Mouse (Mus musculus): ENCODE results near the gene Skiv2l. TPM values are rescaled to one million over a fixed set of nuclear protein-coding genes. Genes with fewer than 3 reads are reported as not detected.
"Not testable (repeated sequence)": the region's sequence is repeated elsewhere in the genome, so short reads cannot be mapped to it uniquely, and the experiment has no call there.

Skiv2l gene
- polyA plus RNA-seq, 1 experiment, result 38.4 TPM

GRCm38 (mm10) chr17:34811275-34811674 is 38.7 kb downstream of the Skiv2l start:
- Histone ChIP-seq H3K79me2 (ENCODE audit: control insufficient read depth, insufficient read depth) (no peaks in the 10 kb centered on the region), H3K36me3 (ENCODE audit: control insufficient read depth, insufficient read depth) (no peaks in the 10 kb centered on the region), H3K27me3 (ENCODE audit: control insufficient read depth, insufficient read depth, insufficient read length) (no peaks in the 10 kb centered on the region), H3ac (ENCODE audit: control insufficient read depth, insufficient read length) (no peak overlapping the region), H3K4me3 (no peak overlapping the region), H3K4me2 (ENCODE audit: low read depth) (no peak overlapping the region)
- no peak for TF ChIP-seq REST (IDR thresholded peaks at IDR 0.05; ENCODE audit: insufficient read depth, insufficient read length)
- TF ChIP-seq POLR2A (IDR thresholded peaks at IDR 0.05; ENCODE audit: insufficient read length, low read depth), result no peak
- no peak for TF ChIP-seq SRF (IDR thresholded peaks at IDR 0.05; ENCODE audit: control insufficient read depth, insufficient read length, low read depth)
- no peak for TF ChIP-seq TCF12 (IDR thresholded peaks at IDR 0.05; ENCODE audit: insufficient read depth, poor library complexity, severe bottlenecking)
- TF ChIP-seq MAX (IDR thresholded peaks at IDR 0.05; ENCODE audit: low read depth), result no peak

- H3K36me3 ChIP-seq (ENCODE audit: control insufficient read depth, insufficient read depth); H3ac ChIP-seq (ENCODE audit: control insufficient read depth, insufficient read length); H3K27me3 ChIP-seq (ENCODE audit: control insufficient read depth, insufficient read depth, insufficient read length); H3K79me2 ChIP-seq (ENCODE audit: control insufficient read depth, insufficient read depth); H3K4me3 ChIP-seq; H3K4me2 ChIP-seq (ENCODE audit: low read depth): not testable (repeated sequence)
Measured at GRCm38 (mm10) chr17:34810811-34811210, 39.2 kb downstream of the Skiv2l start.

- not testable (repeated sequence) for H3K79me2 ChIP-seq (ENCODE audit: control insufficient read depth, insufficient read depth); H3ac ChIP-seq (ENCODE audit: control insufficient read depth, insufficient read length); H3K4me3 ChIP-seq; H3K4me2 ChIP-seq (ENCODE audit: low read depth); H3K27me3 ChIP-seq (ENCODE audit: control insufficient read depth, insufficient read depth, insufficient read length); H3K36me3 ChIP-seq (ENCODE audit: control insufficient read depth, insufficient read depth)
Measured at GRCm38 (mm10) chr17:34810411-34810810, 39.6 kb downstream of the Skiv2l start.

GRCm38 (mm10) chr17:34808599-34809205 is 41.3 kb downstream of the Skiv2l start:
- Histone ChIP-seq H3K4me2 (ENCODE audit: low read depth) (no peak overlapping the region), H3ac (ENCODE audit: control insufficient read depth, insufficient read length) (no peak overlapping the region), H3K36me3 (ENCODE audit: control insufficient read depth, insufficient read depth) (no peaks in the 10 kb centered on the region), H3K27me3 (ENCODE audit: control insufficient read depth, insufficient read depth, insufficient read length) (no peaks in the 10 kb centered on the region), H3K4me3 (no peak overlapping the region), H3K79me2 (ENCODE audit: control insufficient read depth, insufficient read depth) (no peaks in the 10 kb centered on the region)
- TF ChIP-seq MYOD1 (IDR thresholded peaks at IDR 0.05; ENCODE audit: control insufficient read depth in 1 of 3, insufficient read length in 2 of 3, low read depth in 2 of 3) (no peak), POLR2A (IDR thresholded peaks at IDR 0.05; ENCODE audit: insufficient read length, low read depth) (no peak), SRF (IDR thresholded peaks at IDR 0.05; ENCODE audit: control insufficient read depth, insufficient read length, low read depth) (no peak), MYOG (IDR thresholded peaks at IDR 0.05; ENCODE audit: control insufficient read depth in 1 of 3, insufficient read depth in 1 of 3, insufficient read length in 2 of 3, low read depth in 2 of 3) (no peak), TCF12 (IDR thresholded peaks at IDR 0.05; ENCODE audit: insufficient read depth, poor library complexity, severe bottlenecking) (no peak), CEBPB (IDR thresholded peaks at IDR 0.05; ENCODE audit: insufficient read depth, poor library complexity, severe bottlenecking) (no peak), USF1 (IDR thresholded peaks at IDR 0.05; ENCODE audit: low read depth) (no peak)

GRCm38 (mm10) chr17:34807176-34807575 is 42.8 kb downstream of the Skiv2l start:
- Histone ChIP-seq H3K4me3 (no peak overlapping the region), H3K79me2 (ENCODE audit: control insufficient read depth, insufficient read depth) (no peaks in the 10 kb centered on the region), H3K36me3 (ENCODE audit: control insufficient read depth, insufficient read depth) (no peaks in the 10 kb centered on the region), H3K27me3 (ENCODE audit: control insufficient read depth, insufficient read depth, insufficient read length) (peaks cover 5% of the 10 kb centered on the region), H3K4me2 (ENCODE audit: low read depth) (no peak overlapping the region), H3ac (ENCODE audit: control insufficient read depth, insufficient read length) (no peak overlapping the region)
- TF ChIP-seq CEBPB (IDR thresholded peaks at IDR 0.05; ENCODE audit: insufficient read depth, poor library complexity, severe bottlenecking), result no peak
- TF ChIP-seq TCF3 (IDR thresholded peaks at IDR 0.05; ENCODE audit: insufficient read length, low read depth), result no peak
- TF ChIP-seq E2F4 (IDR thresholded peaks at IDR 0.05; ENCODE audit: insufficient read depth), result no peak
- TF ChIP-seq TCF12 (IDR thresholded peaks at IDR 0.05; ENCODE audit: insufficient read depth, poor library complexity, severe bottlenecking), result no peak
- TF ChIP-seq MYOG (IDR thresholded peaks at IDR 0.05; ENCODE audit: control insufficient read depth in 1 of 3, insufficient read depth in 1 of 3, insufficient read length in 2 of 3, low read depth in 2 of 3), result no peak
- TF ChIP-seq REST (IDR thresholded peaks at IDR 0.05; ENCODE audit: insufficient read depth, insufficient read length), result no peak
- TF ChIP-seq USF1 (IDR thresholded peaks at IDR 0.05; ENCODE audit: low read depth), result no peak
- TF ChIP-seq SRF (IDR thresholded peaks at IDR 0.05; ENCODE audit: control insufficient read depth, insufficient read length, low read depth), result no peak
- no peak for TF ChIP-seq MYOD1 (IDR thresholded peaks at IDR 0.05; ENCODE audit: control insufficient read depth in 1 of 3, insufficient read length in 2 of 3, low read depth in 2 of 3)
- no peak for TF ChIP-seq POLR2A (IDR thresholded peaks at IDR 0.05; ENCODE audit: insufficient read length, low read depth)
- no peak for TF ChIP-seq POLR2AphosphoS2 (IDR thresholded peaks at IDR 0.05; ENCODE audit: insufficient read length, low read depth)
- TF ChIP-seq MAX (IDR thresholded peaks at IDR 0.05; ENCODE audit: low read depth), result no peak
